Mouse (Mus musculus) kidney, postnatal 36 days (tissue): ENCODE measurements around the gene Tceal9.
A peak's percentile ranks its signal among the peaks of the same experiment; 100 is the strongest.
"Not testable (repeated sequence)": the region's sequence is repeated elsewhere in the genome, so short reads cannot be mapped to it uniquely, and the experiment has no call there.

Experiments used
- DNase-seq, 2 experiments: peaks; one replicate each; pipeline ENCODE4 v3.0.0; 2021 to 2022; ENCODE audit warnings: mixed read lengths in 2 of 2

Gene Tceal9

GRCm38 (mm10) chrX:136244574-136245229 is at the start of gene Tceal9:
Tceal9 (plus strand) TSS chrX:136245079.
- peak; percentile 80 to 82 for DNase-seq

GRCm38 (mm10) chrX:136195193-136195944 is 49.5 kb upstream of the Tceal9 start:
- no peak for DNase-seq

DNA sequence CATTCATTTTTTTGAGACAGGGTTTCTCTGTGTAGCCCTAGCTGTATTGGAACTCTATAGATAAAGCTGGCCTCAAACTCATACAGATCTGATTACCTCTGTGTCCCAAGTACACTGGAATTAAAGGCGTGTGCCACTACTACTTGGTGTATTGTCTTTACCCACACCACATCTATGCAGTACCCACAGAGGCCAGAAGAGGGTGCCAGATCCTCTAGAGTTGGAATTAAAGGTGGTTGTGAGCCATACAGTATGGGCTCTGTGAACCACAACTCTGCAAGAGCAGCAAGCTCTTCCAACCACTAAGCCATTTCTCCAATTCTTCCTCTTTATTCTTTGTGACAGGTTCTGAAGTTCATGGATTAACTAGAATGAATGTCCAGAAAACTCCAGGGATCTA is 48.0 kb upstream of the Tceal9 start:
- DNase-seq: peak; percentile 27 to 67

DNA sequence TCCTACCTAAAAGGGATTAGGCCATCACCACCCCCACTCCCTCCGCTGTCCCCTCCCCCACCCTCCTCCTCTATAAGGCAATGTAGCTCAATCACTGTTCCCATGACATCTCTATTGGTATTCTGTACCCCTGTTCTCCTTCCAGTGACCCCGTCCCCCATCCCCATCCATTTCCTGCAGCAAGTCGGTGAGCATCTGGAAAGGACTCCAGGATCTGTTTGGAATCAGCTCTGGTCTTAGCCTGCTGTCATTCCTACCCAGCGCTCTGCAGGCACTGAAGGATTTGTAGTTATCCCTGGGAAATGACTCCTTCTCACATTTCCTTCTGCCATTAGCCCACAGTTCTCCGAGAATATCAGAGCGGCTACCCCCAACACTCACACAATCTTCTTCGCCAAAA is 41.6 kb upstream of the Tceal9 start:
- no peak for DNase-seq

DNA sequence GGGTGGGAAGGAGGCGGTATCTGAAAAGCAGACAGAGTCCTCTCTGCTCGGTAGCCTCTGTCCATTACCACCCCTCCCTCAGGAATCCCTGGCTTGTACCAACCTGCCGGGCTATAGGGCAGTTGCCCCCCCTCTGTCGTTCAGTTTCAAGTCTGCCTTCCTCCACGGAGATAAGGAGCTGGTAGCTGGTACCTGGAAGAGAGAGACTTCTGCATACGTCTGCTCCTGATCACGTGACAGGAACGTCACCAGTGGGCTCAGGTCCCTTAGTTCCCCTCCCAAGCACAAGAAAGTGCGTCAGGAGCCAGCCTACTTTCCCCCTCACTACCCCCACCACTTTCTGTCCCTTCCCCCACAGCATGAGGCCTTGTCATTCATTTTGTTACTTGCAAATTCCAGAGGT is 41.2 kb upstream of the Tceal9 start, which contains the start of gene Tceal5:
TSS of gene Tceal5 (minus strand) at position 213 of the 403 bp plus-strand sequence.
- no peak for DNase-seq

GRCm38 (mm10) chrX:136204406-136204805 is 40.5 kb upstream of the Tceal9 start:
- no peak for DNase-seq

DNA sequence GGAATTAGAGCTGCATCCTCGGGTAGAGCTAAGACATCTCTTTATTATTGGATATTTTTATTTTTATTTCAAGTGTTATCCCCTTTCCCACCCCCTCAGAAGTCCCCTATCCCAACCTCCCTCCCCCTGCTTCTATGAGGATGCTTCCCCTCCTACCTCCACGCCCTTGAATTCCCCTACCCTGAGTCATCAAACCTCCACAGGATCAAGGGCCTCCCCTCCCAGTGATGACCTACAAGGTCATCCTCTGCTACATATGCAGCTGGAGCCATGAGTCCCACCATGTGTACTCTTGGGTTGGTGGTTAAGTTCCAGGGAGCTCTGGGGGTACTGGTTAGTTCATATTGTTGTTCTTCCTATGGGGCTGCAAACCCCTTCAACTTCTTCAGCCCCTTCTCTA is 31.5 kb upstream of the Tceal9 start:
- no peak for DNase-seq

DNA sequence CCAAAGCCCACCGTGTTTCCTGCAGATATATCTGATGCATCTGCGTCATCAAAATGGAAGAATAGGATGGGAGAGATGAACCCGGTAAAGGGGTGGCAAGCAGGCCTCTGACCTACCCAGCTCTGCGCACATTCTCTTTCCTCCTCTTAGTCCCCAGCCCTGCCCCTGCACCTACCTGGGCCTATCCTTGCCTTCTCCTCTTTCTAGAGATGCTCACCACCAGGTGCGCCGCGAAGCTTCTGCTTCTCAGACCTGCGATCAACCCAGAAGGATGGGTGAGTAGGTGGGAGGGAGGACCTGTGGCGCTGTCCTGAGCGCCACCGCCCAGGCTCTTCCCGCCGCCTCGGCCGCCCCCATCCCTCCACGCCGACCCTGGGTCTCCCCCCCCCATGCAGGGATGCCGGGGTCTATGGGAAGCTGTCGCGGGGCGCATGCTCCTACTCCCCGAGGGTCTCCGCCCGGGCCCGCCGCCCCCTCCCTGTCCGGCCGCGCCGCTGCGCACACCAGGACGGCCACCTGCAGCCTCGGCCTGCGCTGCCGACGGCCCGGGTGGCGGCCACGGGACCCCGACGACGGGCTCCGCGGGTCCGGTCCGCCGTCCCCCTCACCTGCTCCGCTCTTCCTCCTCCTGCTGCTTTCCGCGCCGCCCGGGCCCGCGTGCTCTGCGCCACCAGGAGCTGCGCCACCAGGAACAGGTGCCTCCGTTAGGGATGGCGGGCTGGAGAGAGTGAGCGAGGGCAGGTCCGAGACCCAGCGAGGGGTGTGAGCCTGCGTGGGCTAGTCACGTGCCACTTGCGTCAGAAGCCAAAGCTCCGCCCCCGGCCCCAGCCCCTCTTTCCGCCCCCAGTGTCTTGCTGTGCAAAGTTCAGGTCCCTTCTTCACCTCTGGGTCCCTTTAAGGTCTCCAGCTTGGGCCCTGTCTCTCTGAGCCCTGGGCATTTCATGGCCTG is 29.9 kb upstream of the Tceal9 start, which contains the start of the genes Tceal7 and Bex1:
TSS of gene Tceal7 (plus strand) at position 51 of the 949 bp plus-strand sequence.
TSS of gene Bex1 (minus strand) at position 785 of the 949 bp plus-strand sequence.
- not testable (repeated sequence) for DNase-seq

GRCm38 (mm10) chrX:136216303-136216702 is 28.6 kb upstream of the Tceal9 start:
- DNase-seq: no peak

- no peak for DNase-seq
Measured at GRCm38 (mm10) chrX:136223714-136224113, 21.2 kb upstream of the Tceal9 start.

- peak in 1 of 2 experiments; percentile 8 for DNase-seq
Measured at GRCm38 (mm10) chrX:136227768-136228167, 17.1 kb upstream of the Tceal9 start.

GRCm38 (mm10) chrX:136238118-136238517 is 6.8 kb upstream of the Tceal9 start:
- DNase-seq: peak; percentile 49 to 81

DNA sequence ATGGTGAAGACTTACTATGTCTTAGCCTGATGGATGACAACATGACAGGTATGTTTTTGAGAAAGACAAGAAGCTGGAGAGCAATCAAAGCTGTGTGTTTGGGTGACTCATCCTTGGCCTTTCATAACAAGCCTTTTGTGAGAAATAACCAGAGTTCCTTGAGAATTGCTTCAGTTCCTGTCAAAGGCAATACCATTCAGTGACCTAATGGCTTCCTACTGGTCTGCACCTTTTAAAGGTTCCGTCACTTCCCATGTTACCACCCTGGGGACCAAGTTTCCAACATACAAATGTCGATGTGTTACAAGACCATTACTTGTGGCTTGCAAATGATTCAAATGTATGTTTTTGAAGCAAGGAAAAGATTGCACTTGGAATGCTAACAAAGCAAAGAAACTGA is 1.7 kb upstream of the Tceal9 start:
- no peak for DNase-seq

DNA sequence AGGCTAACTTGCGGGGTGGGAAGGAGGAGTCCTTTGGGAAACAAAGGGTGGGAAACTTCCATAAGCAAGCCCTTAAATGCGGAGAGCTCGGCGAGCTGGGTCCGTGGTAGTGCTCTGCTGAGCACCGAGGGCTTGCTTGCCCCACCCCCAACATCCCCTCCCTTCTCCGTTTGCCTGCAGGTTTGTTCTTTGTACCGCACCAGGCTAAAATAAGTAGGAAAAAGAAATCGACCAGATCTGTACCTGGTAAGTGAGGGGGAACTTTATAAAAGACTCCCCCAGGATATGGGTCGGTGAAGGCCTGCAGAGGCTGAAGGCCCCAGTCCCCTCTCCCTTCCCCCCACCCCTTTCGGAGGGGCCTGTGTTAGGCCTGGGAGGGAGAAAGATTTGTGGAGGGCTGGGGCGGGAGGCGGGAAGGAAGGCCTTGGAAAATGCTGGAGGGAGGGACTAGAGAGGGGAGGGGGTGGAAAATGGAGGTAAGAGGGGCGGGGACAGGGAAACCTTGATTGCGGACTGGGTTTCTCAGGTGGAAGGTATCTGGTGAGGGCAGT is 717 bp downstream of the Tceal9 start:
- DNase-seq: peak; percentile 20 to 58

DNA sequence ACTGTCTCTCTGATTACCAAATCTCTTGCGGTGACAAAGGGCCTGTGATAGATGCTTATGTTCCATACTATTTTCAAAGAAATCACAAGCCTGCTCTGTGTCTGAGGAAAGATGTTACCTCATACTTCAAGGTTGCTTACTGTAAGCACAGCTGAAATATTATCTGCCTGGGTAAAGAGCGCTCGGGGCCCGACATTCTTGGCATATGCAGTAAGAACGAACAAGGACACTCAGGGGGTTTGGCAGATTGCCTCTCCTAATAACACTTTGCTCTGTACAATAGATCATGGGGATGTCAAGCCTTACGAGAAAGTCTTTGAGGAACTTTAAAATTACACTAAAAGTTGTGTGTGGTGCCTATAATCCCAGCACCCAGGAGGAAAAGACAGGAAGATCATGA is 3.9 kb downstream of the Tceal9 start:
- no peak for DNase-seq

GRCm38 (mm10) chrX:136249671-136250070 is 4.8 kb downstream of the Tceal9 start:
- DNase-seq: no peak

DNA sequence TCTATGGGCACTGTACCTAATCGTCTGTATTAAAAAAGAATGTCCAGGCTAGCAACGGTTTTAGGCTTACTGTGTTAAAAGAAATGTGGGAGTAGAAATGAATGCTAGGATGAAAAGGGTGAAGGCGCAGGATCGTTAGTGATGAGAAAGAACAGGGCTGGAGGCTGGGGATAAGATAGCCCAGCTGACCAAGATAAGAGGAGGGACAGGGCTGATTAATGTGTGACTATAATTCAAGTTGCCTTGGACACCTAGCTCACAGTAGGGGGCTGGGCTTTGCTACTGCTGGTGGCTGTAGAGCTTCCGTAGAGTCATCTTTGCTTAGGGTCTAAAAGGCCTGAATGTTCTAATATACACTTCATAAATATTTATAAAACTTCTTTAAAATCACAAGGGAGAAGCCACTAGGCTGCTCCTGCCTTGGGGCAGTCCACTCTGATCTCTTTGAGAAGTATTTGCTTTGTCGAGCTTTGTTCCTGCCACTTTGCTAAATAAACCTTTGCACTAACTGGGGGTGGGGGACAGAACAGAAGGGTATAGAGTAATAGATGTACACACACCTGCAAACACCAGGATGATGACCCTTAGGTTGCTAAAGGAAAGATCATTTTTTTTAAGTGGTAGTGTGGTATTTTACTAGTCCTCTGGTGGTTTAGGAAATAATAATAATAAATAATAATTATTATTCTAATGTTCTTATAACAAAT is 7.3 kb downstream of the Tceal9 start:
- DNase-seq: no peak

- DNase-seq: no peak
Measured at GRCm38 (mm10) chrX:136267720-136268119, 22.8 kb downstream of the Tceal9 start.

DNA sequence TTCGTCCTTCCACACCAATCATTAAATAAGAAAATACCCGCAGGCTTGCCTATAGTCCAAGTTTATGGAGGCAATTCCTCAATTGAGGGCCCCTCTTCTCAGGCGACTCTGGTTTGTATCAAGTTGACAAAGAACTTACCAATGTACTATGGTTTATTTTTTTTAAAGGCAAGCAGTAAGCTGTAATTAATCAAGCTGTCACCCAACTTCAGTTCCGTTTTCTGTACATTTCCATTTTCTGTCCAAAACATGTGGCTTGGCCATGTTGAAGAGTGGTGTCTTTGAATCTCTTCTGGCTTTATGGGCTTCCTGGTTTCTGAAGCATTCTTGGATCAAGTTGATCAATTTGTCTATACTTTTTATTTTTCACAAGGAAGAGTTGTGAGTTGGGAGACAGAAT is 23.3 kb downstream of the Tceal9 start:
- no peak for DNase-seq

DNA sequence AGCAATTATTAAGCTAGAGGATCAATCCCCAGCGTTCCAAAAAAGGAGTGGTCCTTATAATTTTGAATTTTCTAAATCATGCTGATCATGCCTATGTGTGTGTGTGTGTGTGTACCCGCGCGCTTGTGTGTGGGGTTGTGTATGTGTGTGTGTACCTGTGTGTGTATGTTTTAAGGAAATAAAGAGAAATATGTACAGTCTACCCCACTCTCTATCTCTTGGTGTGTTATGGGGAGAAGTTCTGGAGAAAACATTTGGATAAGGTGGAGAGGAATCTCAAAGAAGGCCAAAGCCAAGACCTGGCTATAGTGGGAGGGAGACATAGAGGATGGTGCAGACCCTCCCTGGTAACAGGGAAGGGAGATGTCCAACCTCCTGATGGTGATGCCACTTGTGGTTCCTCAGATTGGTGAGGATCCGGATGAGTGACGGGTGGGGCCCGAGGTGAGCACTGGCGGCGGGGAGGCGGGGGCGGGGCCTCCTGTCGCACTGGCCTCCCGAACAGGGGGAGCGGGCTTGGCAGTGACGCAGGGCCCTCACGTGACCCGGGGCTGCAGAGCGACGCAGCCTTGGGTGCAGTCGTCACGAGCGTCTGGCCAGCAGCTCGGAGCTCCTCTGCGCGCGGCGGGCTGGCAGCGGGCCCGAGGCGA is 25.0 kb downstream of the Tceal9 start, which contains the start of gene Bex3:
TSS of gene Bex3 (plus strand) at position 511 of the 650 bp plus-strand sequence.
- DNase-seq: peak; percentile 37 to 52
